Mouse (Mus musculus): ENCODE results near the gene Gng12. TPM values are rescaled to one million over a fixed set of nuclear protein-coding genes. Genes with fewer than 3 reads are reported as not detected.
"Not testable (repeated sequence)": the region's sequence is repeated elsewhere in the genome, so short reads cannot be mapped to it uniquely, and the experiment has no call there.

The Gng12 gene
- total RNA-seq (2021), result 10 to 100 TPM; 55.2 to 59.3 TPM
- long read RNA-seq, experiment 1, full-length matches to known transcripts, result 74 of 87 reads
- long read RNA-seq, experiment 1, partial matches to known transcripts, result 2 of 87 reads
- long read RNA-seq, experiment 1, other reads (novel, unspliced or antisense), result 11 of 87 reads
- long read RNA-seq, experiment 2, full-length matches to known transcripts, result 75 of 89 reads
- long read RNA-seq, experiment 2, partial matches to known transcripts, result 8 of 89 reads
- long read RNA-seq, experiment 2, other reads (novel, unspliced or antisense), result 6 of 89 reads

GRCm38 (mm10) chr6:66896119-66896920 is at the start of gene Gng12:
Gene Gng12 (plus strand): TSS chr6:66896397.
- no peak; the same call in none of the 2 replicates for TF ChIP-seq CTCF (IDR thresholded peaks at IDR 0.05)
- peak; percentile 78 to 82 for DNase-seq (ENCODE audit: extremely low spot score in 1 of 2, low spot score in 2 of 2)
- Histone ChIP-seq H3K27ac (peak within 1 kb of the TSS; percentile 83), H3K4me3 (peak within 1 kb of the TSS; percentile 82)
- intact Hi-C loops (cut with DNase I), result loop anchor here (2.0 to 5.0 kb wide), 2 partner anchors 36 to 141 kb away; partner anchors contain the start of gene Gadd45a

- intact Hi-C loops (cut with DNase I), result no loop called here
- DNase-seq (ENCODE audit: extremely low spot score in 1 of 2, low spot score in 2 of 2), result no peak
- no peak overlapping the region for H3K4me3 ChIP-seq
- no peak for TF ChIP-seq CTCF (IDR thresholded peaks at IDR 0.05)
- no peak overlapping the region for H3K27ac ChIP-seq
These were observed 47.3 kb upstream of the Gng12 start for GRCm38 (mm10) chr6:66848936-66849335.

- no peak for DNase-seq (ENCODE audit: extremely low spot score in 1 of 2, low spot score in 2 of 2)
- Histone ChIP-seq H3K27ac (no peak overlapping the region), H3K4me3 (no peak overlapping the region)
- intact Hi-C loops (cut with DNase I), result no loop called here
- TF ChIP-seq CTCF (IDR thresholded peaks at IDR 0.05), result no peak
These were observed 40.0 kb upstream of the Gng12 start for GRCm38 (mm10) chr6:66856236-66856635.

GRCm38 (mm10) chr6:66858356-66858755 is 37.8 kb upstream of the Gng12 start:
- no peak overlapping the region for H3K4me3 ChIP-seq
- DNase-seq (ENCODE audit: extremely low spot score in 1 of 2, low spot score in 2 of 2), result no peak
- intact Hi-C loops (cut with DNase I), result no loop called here
- H3K27ac ChIP-seq, result no peak overlapping the region
- no peak for TF ChIP-seq CTCF (IDR thresholded peaks at IDR 0.05)

- no peak for DNase-seq (ENCODE audit: extremely low spot score in 1 of 2, low spot score in 2 of 2)
- no peak for TF ChIP-seq CTCF (IDR thresholded peaks at IDR 0.05)
- intact Hi-C loops (cut with DNase I), result no loop called here
- Histone ChIP-seq H3K4me3 (no peak overlapping the region), H3K27ac (no peak overlapping the region)
These were observed 36.8 kb upstream of the Gng12 start for GRCm38 (mm10) chr6:66859391-66859790.

GRCm38 (mm10) chr6:66864463-66864862 is 31.7 kb upstream of the Gng12 start:
- intact Hi-C loops (cut with DNase I), result no loop called here
- Histone ChIP-seq H3K27ac (no peak overlapping the region), H3K4me3 (no peak overlapping the region)
- DNase-seq (ENCODE audit: extremely low spot score in 1 of 2, low spot score in 2 of 2), result no peak
- TF ChIP-seq CTCF (IDR thresholded peaks at IDR 0.05), result no peak

GRCm38 (mm10) chr6:66866295-66866694 is 29.9 kb upstream of the Gng12 start:
- intact Hi-C loops (cut with DNase I), result no loop called here
- H3K4me3 ChIP-seq, result no peak overlapping the region
- DNase-seq (ENCODE audit: extremely low spot score in 1 of 2, low spot score in 2 of 2), result no peak
- no peak for TF ChIP-seq CTCF (IDR thresholded peaks at IDR 0.05)
- no peak overlapping the region for H3K27ac ChIP-seq

GRCm38 (mm10) chr6:66877048-66877447 is 19.1 kb upstream of the Gng12 start:
- H3K4me3 ChIP-seq; intact Hi-C loops (cut with DNase I); H3K27ac ChIP-seq; DNase-seq (ENCODE audit: extremely low spot score in 1 of 2, low spot score in 2 of 2): not testable (repeated sequence)

GRCm38 (mm10) chr6:66890349-66891158 is 5.6 kb upstream of the Gng12 start:
- Histone ChIP-seq H3K27ac (no peak overlapping the region), H3K4me3 (no peak overlapping the region)
- intact Hi-C loops (cut with DNase I), result no loop called here
- DNase-seq (ENCODE audit: extremely low spot score in 1 of 2, low spot score in 2 of 2), result no peak
- no peak for TF ChIP-seq CTCF (IDR thresholded peaks at IDR 0.05)

- no peak overlapping the region for H3K4me3 ChIP-seq
- H3K27ac ChIP-seq, result no peak overlapping the region
- intact Hi-C loops (cut with DNase I), result no loop called here
- DNase-seq (ENCODE audit: extremely low spot score in 1 of 2, low spot score in 2 of 2), result no peak
- no peak for TF ChIP-seq CTCF (IDR thresholded peaks at IDR 0.05)
These were observed 2.2 kb upstream of the Gng12 start for GRCm38 (mm10) chr6:66893950-66894349.

GRCm38 (mm10) chr6:66894999-66895398 is 1.2 kb upstream of the Gng12 start:
- TF ChIP-seq CTCF (IDR thresholded peaks at IDR 0.05), result no peak
- no peak for DNase-seq (ENCODE audit: extremely low spot score in 1 of 2, low spot score in 2 of 2)
- intact Hi-C loops (cut with DNase I), result loop anchor here (5.0 kb wide), 1 partner anchor 142 kb away; the partner anchor contains the start of gene Gadd45a
- Histone ChIP-seq H3K4me3 (no peak overlapping the region), H3K27ac (no peak overlapping the region)
